Mouse (Mus musculus) splenic B cell, adult 2 months (primary cell): ENCODE measurements around the gene Tmem259.

Experiments used
- DNase-seq: peaks from one replicate; pipeline ENCODE4 v3.0.0-alpha.2; 2011; ENCODE audit warnings: low read depth, low spot score
- H3K27me3 ChIP-seq: 2 replicates; pipeline ENCODE4 v1.6.1; 2012; ENCODE audit warnings: mild to moderate bottlenecking, low read length, moderate library complexity, mixed read lengths; ENCODE audit not compliant: control insufficient read depth, poor library complexity, insufficient read depth, severe bottlenecking
- H3K36me3 ChIP-seq: 2 replicates; pipeline ENCODE4 v1.6.1; 2012; ENCODE audit warnings: mild to moderate bottlenecking, low read length, moderate library complexity, mixed read lengths; ENCODE audit not compliant: control insufficient read depth, poor library complexity, insufficient read depth, severe bottlenecking

Tmem259 gene

GRCm38 (mm10) chr10:79950661-79951060 lies 33.5 kb downstream of the Tmem259 start:
- H3K36me3 ChIP-seq = peaks cover 2% of the 10 kb centered on the region; the same call in 1 of the 2 replicates
- no peaks in the 10 kb centered on the region for H3K27me3 ChIP-seq
- no peak for DNase-seq

GRCm38 (mm10) chr10:79949873-79950272 lies 34.3 kb downstream of the Tmem259 start:
- no peak for DNase-seq
- no peaks in the 10 kb centered on the region for H3K27me3 ChIP-seq
- peaks cover 2% of the 10 kb centered on the region; the same call in 1 of the 2 replicates for H3K36me3 ChIP-seq

- H3K36me3 ChIP-seq = peaks cover 2% of the 10 kb centered on the region; the same call in 1 of the 2 replicates
- no peaks in the 10 kb centered on the region for H3K27me3 ChIP-seq
- no peak for DNase-seq
Observed at GRCm38 (mm10) chr10:79947502-79947901, 36.6 kb downstream of the Tmem259 start.

GRCm38 (mm10) chr10:79946752-79947322 lies 37.3 kb downstream of the Tmem259 start:
- no peak for DNase-seq
- H3K36me3 ChIP-seq = peaks cover 2% of the 10 kb centered on the region; the same call in 1 of the 2 replicates

GRCm38 (mm10) chr10:79945507-79946234 lies 38.5 kb downstream of the Tmem259 start:
- H3K27me3 ChIP-seq = no peaks in the 10 kb centered on the region
- no peak for DNase-seq
- no peaks in the 10 kb centered on the region; the same call in 1 of the 2 replicates for H3K36me3 ChIP-seq

More at GRCm38 (mm10) chr10:79946752-79947322, 37.3 kb downstream of the Tmem259 start:
- H3K27me3 ChIP-seq = no peaks in the 10 kb centered on the region

- DNase-seq = no peak
- Histone ChIP-seq H3K27me3 (no peaks in the 10 kb centered on the region), H3K36me3 (no peaks in the 10 kb centered on the region; the same call in 1 of the 2 replicates)
Observed at GRCm38 (mm10) chr10:79943471-79943901, 40.6 kb downstream of the Tmem259 start.

GRCm38 (mm10) chr10:79942988-79943387 lies 41.1 kb downstream of the Tmem259 start:
- DNase-seq = no peak
- Histone ChIP-seq H3K36me3 (no peaks in the 10 kb centered on the region; the same call in 1 of the 2 replicates), H3K27me3 (no peaks in the 10 kb centered on the region)

- Histone ChIP-seq H3K36me3 (no peaks in the 10 kb centered on the region), H3K27me3 (no peaks in the 10 kb centered on the region)
- peak; percentile 92 for DNase-seq
Observed at GRCm38 (mm10) chr10:79940749-79941148, 43.4 kb downstream of the Tmem259 start.

GRCm38 (mm10) chr10:79937775-79938526 lies 46.2 kb downstream of the Tmem259 start:
- H3K36me3 ChIP-seq = no peaks in the 10 kb centered on the region
- H3K27me3 ChIP-seq = no peaks in the 10 kb centered on the region
- DNase-seq = no peak

GRCm38 (mm10) chr10:79936911-79937441 lies 47.2 kb downstream of the Tmem259 start:
- Histone ChIP-seq H3K27me3 (no peaks in the 10 kb centered on the region), H3K36me3 (no peaks in the 10 kb centered on the region)
- DNase-seq = peak; percentile 87

GRCm38 (mm10) chr10:79936284-79936910 lies 47.7 kb downstream of the Tmem259 start:
- DNase-seq = no peak
- H3K27me3 ChIP-seq = no peaks in the 10 kb centered on the region
- H3K36me3 ChIP-seq = no peaks in the 10 kb centered on the region; the same call in 1 of the 2 replicates

- Histone ChIP-seq H3K27me3 (no peaks in the 10 kb centered on the region), H3K36me3 (peaks cover 2% of the 10 kb centered on the region; the same call in 1 of the 2 replicates)
- no peak for DNase-seq
Observed at GRCm38 (mm10) chr10:79934794-79935569, 49.1 kb downstream of the Tmem259 start.

GRCm38 (mm10) chr10:79934272-79934721 lies 49.8 kb downstream of the Tmem259 start:
- no peak for DNase-seq
- no peaks in the 10 kb centered on the region for H3K27me3 ChIP-seq
- peaks cover 2% of the 10 kb centered on the region; the same call in 1 of the 2 replicates for H3K36me3 ChIP-seq
